Mouse (Mus musculus) kidney, adult 2 months (tissue): ENCODE data around the gene Cdk9.

Experiments
- CTCF ChIP-seq: fragments of 200-500 bp; conservative IDR thresholded peaks from 2 replicates; pipeline ENCODE4 v1.5.1; 2011; ENCODE audit warnings: low read depth, mild to moderate bottlenecking, control low read depth, low read length, moderate library complexity, mixed read lengths; ENCODE audit not compliant: insufficient read depth, insufficient read length
- POLR2A ChIP-seq: fragments of 200-500 bp; IDR thresholded peaks from one replicate; pipeline ENCODE4 v1.6.1; 2011; ENCODE audit warnings: low read depth, low read length, control low read depth

DNA sequence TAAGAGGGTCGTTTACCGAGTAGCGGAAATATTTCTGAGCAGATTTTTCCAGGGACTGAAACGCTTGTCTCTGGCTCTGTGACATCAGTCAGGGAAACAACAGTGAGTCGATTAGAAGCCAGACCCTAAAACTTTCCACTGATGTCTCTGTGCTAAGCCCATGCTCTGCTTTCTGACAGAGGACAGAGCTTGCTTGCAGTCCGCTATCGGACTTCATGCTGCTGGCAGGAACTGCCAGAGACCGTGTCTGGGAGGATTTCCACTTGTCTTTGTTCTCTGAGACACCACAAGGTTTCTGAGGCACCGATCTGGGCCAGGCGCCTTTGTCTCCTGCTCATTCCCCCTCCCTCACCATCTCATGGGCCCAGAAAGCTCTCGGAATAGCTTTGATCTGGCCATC, 45.1 kb downstream of the Cdk9 start:
- no peak for TF ChIP-seq CTCF
- TF ChIP-seq POLR2A, result no peak
